Mouse (Mus musculus): Measurements from ENCODE around the gene E130116L18Rik. TPM values are rescaled to one million over a fixed set of nuclear protein-coding genes. Genes with fewer than 3 reads are reported as not detected.
"Not testable (repeated sequence)": the region's sequence is repeated elsewhere in the genome, so short reads cannot be mapped to it uniquely, and the experiment has no call there.

E130116L18Rik gene
- polyA plus RNA-seq, 1 experiment from 2014 or later: not detected

- WGBS: 80% methylated on average over 10 of the region's 10 CpGs
- Histone ChIP-seq H3K4me2 (no peak overlapping the region), H3K9ac (no peak overlapping the region), H3K4me1 (peaks cover 6% of the 10 kb centered on the region; the same call in 1 of the 2 replicates), H3K4me3 (no peak overlapping the region), H3K9me3 (no peaks in the 10 kb centered on the region), H3K27ac (replicated peaks) (no peak overlapping the region), H3K36me3 (peaks cover 41% of the 10 kb centered on the region), H3K27me3 (replicated peaks) (no peaks in the 10 kb centered on the region)
- no peak for ATAC-seq (ENCODE audit: extremely low read depth, insufficient number of reproducible peaks, low FRiP score, low TSS enrichment)
These were observed 23.0 kb upstream of the E130116L18Rik start for GRCm38 (mm10) chr5:25245806-25246472.

- H3K4me3 ChIP-seq: no peak overlapping the region
- H3K4me2 ChIP-seq: no peak overlapping the region
- 85% methylated on average over 6 of the region's 6 CpGs for WGBS
- no peak overlapping the region for H3K9ac ChIP-seq
- H3K27ac ChIP-seq (replicated peaks): no peak overlapping the region
- ATAC-seq (ENCODE audit: extremely low read depth, insufficient number of reproducible peaks, low FRiP score, low TSS enrichment): no peak
- H3K4me1 ChIP-seq: peaks cover 6% of the 10 kb centered on the region; the same call in 1 of the 2 replicates
- H3K9me3 ChIP-seq: no peaks in the 10 kb centered on the region
- no peaks in the 10 kb centered on the region for H3K27me3 ChIP-seq (replicated peaks)
- peaks cover 23% of the 10 kb centered on the region for H3K36me3 ChIP-seq
These were observed 20.1 kb upstream of the E130116L18Rik start for GRCm38 (mm10) chr5:25243101-25243500.

GRCm38 (mm10) chr5:25224377-25224776, 1.4 kb upstream of the E130116L18Rik start:
- H3K4me1 ChIP-seq: peaks cover 10% of the 10 kb centered on the region
- not testable (repeated sequence) for H3K4me3 ChIP-seq, H3K4me2 ChIP-seq

GRCm38 (mm10) chr5:25221604-25222003, 1.3 kb downstream of the E130116L18Rik start, which contains the start of gene Galnt11:
Gene Galnt11, plus strand, starts transcription at chr5:25221904.
- no peaks in the 10 kb centered on the region for H3K9me3 ChIP-seq
- WGBS: 67% methylated on average over 3 of the region's 3 CpGs

More at GRCm38 (mm10) chr5:25224377-25224776, 1.4 kb upstream of the E130116L18Rik start:
- H3K9me3 ChIP-seq; ATAC-seq (ENCODE audit: extremely low read depth, insufficient number of reproducible peaks, low FRiP score, low TSS enrichment); H3K27ac ChIP-seq (replicated peaks); H3K9ac ChIP-seq; H3K27me3 ChIP-seq (replicated peaks); H3K36me3 ChIP-seq: not testable (repeated sequence)
- 68% methylated on average over 1 of the region's 1 CpGs for WGBS

GRCm38 (mm10) chr5:25215006-25215405, 7.9 kb downstream of the E130116L18Rik start:
- no peak overlapping the region for H3K27ac ChIP-seq (replicated peaks)
- H3K27me3 ChIP-seq (replicated peaks): no peaks in the 10 kb centered on the region; the same call in 1 of the 2 replicates
- ATAC-seq (ENCODE audit: extremely low read depth, insufficient number of reproducible peaks, low FRiP score, low TSS enrichment): no peak
- H3K9me3 ChIP-seq: no peaks in the 10 kb centered on the region
- no peaks in the 10 kb centered on the region for H3K4me1 ChIP-seq
- H3K4me3 ChIP-seq: no peak overlapping the region
- no peak overlapping the region for H3K9ac ChIP-seq
- no peaks in the 10 kb centered on the region for H3K36me3 ChIP-seq
- WGBS: 69% methylated on average over 6 of the region's 6 CpGs
- no peak overlapping the region for H3K4me2 ChIP-seq

More at GRCm38 (mm10) chr5:25221604-25222003, 1.3 kb downstream of the E130116L18Rik start, which contains the start of gene Galnt11:
- H3K9ac ChIP-seq: peak within 1 kb of the TSS; percentile 93
- H3K27ac ChIP-seq (replicated peaks): peak within 1 kb of the TSS; percentile 89
- peak within 1 kb of the TSS; percentile 79 for H3K4me2 ChIP-seq
- no peak for ATAC-seq (ENCODE audit: extremely low read depth, insufficient number of reproducible peaks, low FRiP score, low TSS enrichment)
- no peaks in the 10 kb centered on the region for H3K27me3 ChIP-seq (replicated peaks)
- peaks cover 10% of the 10 kb centered on the region for H3K4me1 ChIP-seq
- peak within 1 kb of the TSS; percentile 79 for H3K4me3 ChIP-seq
- no peaks in the 10 kb centered on the region for H3K36me3 ChIP-seq

- H3K36me3 ChIP-seq; H3K4me2 ChIP-seq; ATAC-seq (ENCODE audit: extremely low read depth, insufficient number of reproducible peaks, low FRiP score, low TSS enrichment): not testable (repeated sequence)
These were observed 9.7 kb downstream of the E130116L18Rik start for GRCm38 (mm10) chr5:25213216-25213615.

GRCm38 (mm10) chr5:25211872-25212271, 11.1 kb downstream of the E130116L18Rik start:
- Histone ChIP-seq H3K36me3 (no peaks in the 10 kb centered on the region), H3K4me3 (no peak overlapping the region), H3K27ac (replicated peaks) (no peak overlapping the region), H3K27me3 (replicated peaks) (no peaks in the 10 kb centered on the region; the same call in 1 of the 2 replicates), H3K9me3 (no peaks in the 10 kb centered on the region), H3K4me2 (no peak overlapping the region), H3K9ac (no peak overlapping the region), H3K4me1 (no peaks in the 10 kb centered on the region)
- 45% methylated on average over 1 of the region's 1 CpGs for WGBS
- ATAC-seq (ENCODE audit: extremely low read depth, insufficient number of reproducible peaks, low FRiP score, low TSS enrichment): no peak

More at GRCm38 (mm10) chr5:25213216-25213615, 9.7 kb downstream of the E130116L18Rik start:
- H3K4me3 ChIP-seq; H3K27me3 ChIP-seq (replicated peaks); H3K9me3 ChIP-seq; H3K9ac ChIP-seq; H3K4me1 ChIP-seq; H3K27ac ChIP-seq (replicated peaks): not testable (repeated sequence)

- 82% methylated on average over 2 of the region's 2 CpGs for WGBS
- no peaks in the 10 kb centered on the region for H3K9me3 ChIP-seq
- H3K36me3 ChIP-seq: no peaks in the 10 kb centered on the region
- H3K27me3 ChIP-seq (replicated peaks): no peaks in the 10 kb centered on the region
- no peak for ATAC-seq (ENCODE audit: extremely low read depth, insufficient number of reproducible peaks, low FRiP score, low TSS enrichment)
- H3K27ac ChIP-seq (replicated peaks): no peak overlapping the region
- H3K4me2 ChIP-seq: no peak overlapping the region
- H3K4me3 ChIP-seq: no peak overlapping the region
- H3K9ac ChIP-seq: no peak overlapping the region
- H3K4me1 ChIP-seq: no peaks in the 10 kb centered on the region
These were observed 32.4 kb downstream of the E130116L18Rik start for GRCm38 (mm10) chr5:25190521-25190920.

- Histone ChIP-seq H3K4me1 (no peaks in the 10 kb centered on the region), H3K4me2 (no peak overlapping the region), H3K9ac (no peak overlapping the region), H3K9me3 (no peaks in the 10 kb centered on the region), H3K27ac (replicated peaks) (no peak overlapping the region), H3K4me3 (no peak overlapping the region), H3K36me3 (no peaks in the 10 kb centered on the region), H3K27me3 (replicated peaks) (no peaks in the 10 kb centered on the region)
- ATAC-seq (ENCODE audit: extremely low read depth, insufficient number of reproducible peaks, low FRiP score, low TSS enrichment): no peak
- 42% methylated on average over 1 of the region's 1 CpGs for WGBS
These were observed 34.2 kb downstream of the E130116L18Rik start for GRCm38 (mm10) chr5:25188802-25189201.

GRCm38 (mm10) chr5:25187727-25188126, 35.2 kb downstream of the E130116L18Rik start:
- ATAC-seq (ENCODE audit: extremely low read depth, insufficient number of reproducible peaks, low FRiP score, low TSS enrichment): no peak
- H3K36me3 ChIP-seq: no peaks in the 10 kb centered on the region
- no peak overlapping the region for H3K9ac ChIP-seq
- H3K4me3 ChIP-seq: no peak overlapping the region
- H3K27ac ChIP-seq (replicated peaks): no peak overlapping the region
- no peaks in the 10 kb centered on the region for H3K4me1 ChIP-seq
- no peak overlapping the region for H3K4me2 ChIP-seq
- H3K27me3 ChIP-seq (replicated peaks): no peaks in the 10 kb centered on the region
- no peaks in the 10 kb centered on the region for H3K9me3 ChIP-seq

GRCm38 (mm10) chr5:25184594-25184993, 38.4 kb downstream of the E130116L18Rik start:
- peaks cover 5% of the 10 kb centered on the region; the same call in 1 of the 2 replicates for H3K4me1 ChIP-seq
- no peak overlapping the region for H3K4me3 ChIP-seq
- no peaks in the 10 kb centered on the region for H3K9me3 ChIP-seq
- no peaks in the 10 kb centered on the region for H3K36me3 ChIP-seq
- no peak overlapping the region for H3K4me2 ChIP-seq
- WGBS: 40% methylated on average over 2 of the region's 2 CpGs
- H3K27me3 ChIP-seq (replicated peaks): no peaks in the 10 kb centered on the region
- no peak overlapping the region for H3K9ac ChIP-seq
- ATAC-seq (ENCODE audit: extremely low read depth, insufficient number of reproducible peaks, low FRiP score, low TSS enrichment): no peak
- no peak overlapping the region for H3K27ac ChIP-seq (replicated peaks)

- Histone ChIP-seq H3K4me1 (peaks cover 5% of the 10 kb centered on the region; the same call in 1 of the 2 replicates), H3K4me3 (no peak overlapping the region), H3K27ac (replicated peaks) (no peak overlapping the region), H3K36me3 (no peaks in the 10 kb centered on the region), H3K27me3 (replicated peaks) (no peaks in the 10 kb centered on the region), H3K9ac (no peak overlapping the region), H3K9me3 (no peaks in the 10 kb centered on the region), H3K4me2 (no peak overlapping the region)
- ATAC-seq (ENCODE audit: extremely low read depth, insufficient number of reproducible peaks, low FRiP score, low TSS enrichment): no peak
- WGBS: 81% methylated on average over 4 of the region's 4 CpGs
These were observed 39.4 kb downstream of the E130116L18Rik start for GRCm38 (mm10) chr5:25183595-25183994.
